Mouse (Mus musculus) left cerebral cortex, postnatal 10 days (tissue): ENCODE measurements around the gene Kynu. TPM values are rescaled to one million over a fixed set of nuclear protein-coding genes. Genes with fewer than 3 reads are reported as not detected.

Experiments
- total RNA-seq, 2 experiments: library from RNA; stranded (reverse); gene quantifications; 2 replicates each; pipeline ENCODE4 v1.2.3; 2021

The Kynu gene
- total RNA-seq, 2 experiments from 2014 or later, result 0.32 TPM; not detected in 1

Other genes starting within 250 kb of the Kynu start
- gene Arhgap15, start 193.5 kb downstream of the Kynu start, total RNA-seq, result 1 to 10 TPM; 6.3 to 6.9 TPM